Mouse (Mus musculus) heart, adult 2 months (tissue): Measurements from ENCODE around the gene Limd2. TPM values are rescaled to one million over a fixed set of nuclear protein-coding genes. Genes with fewer than 3 reads are reported as not detected.

Experiments
- DNase-seq, 2 experiments: peaks; one replicate each; pipeline ENCODE4 v3.0.0; 2021
- H3K27ac ChIP-seq: fragments of 200-600 bp; 2 replicates; pipeline ENCODE4 v1.8.1; 2022
- H3K27me3 ChIP-seq: fragments of 200-500 bp; 2 replicates; pipeline ENCODE4 v1.6.1; 2012; ENCODE audit warnings: mild to moderate bottlenecking, low read length, inconsistent platforms, mixed read lengths; ENCODE audit not compliant: control insufficient read depth, insufficient read depth
- H3K36me3 ChIP-seq: fragments of 200-500 bp; 2 replicates; pipeline ENCODE4 v1.6.1; 2012; ENCODE audit warnings: low read length, inconsistent platforms; ENCODE audit not compliant: control insufficient read depth, insufficient read depth
- H3K4me1 ChIP-seq: fragments of 200-500 bp; 2 replicates; pipeline ENCODE4 v1.6.1; 2011; ENCODE audit warnings: low read length; ENCODE audit not compliant: control insufficient read depth, insufficient read depth
- H3K4me3 ChIP-seq: fragments of 200-600 bp; 2 replicates; pipeline ENCODE4 v1.8.1; 2022
- H3K79me2 ChIP-seq: fragments of 200-500 bp; replicated peaks from 2 replicates; pipeline ENCODE4 v1.6.1; 2012; ENCODE audit warnings: mild to moderate bottlenecking, inconsistent platforms, low read length, moderate library complexity, mixed read lengths; ENCODE audit not compliant: control insufficient read depth, insufficient read depth
- H3K9ac ChIP-seq: fragments of 200-500 bp; 2 replicates; pipeline ENCODE4 v1.6.1; 2012; ENCODE audit warnings: low read depth, mild to moderate bottlenecking, control low read depth, inconsistent platforms, low read length, mixed read lengths
- CTCF ChIP-seq: fragments of 200-600 bp; IDR thresholded peaks from 2 replicates; pipeline ENCODE4 v1.8.1; 2022; ENCODE audit warnings: antibody characterized with exemption, mild to moderate bottlenecking, moderate library complexity
- EP300 ChIP-seq: fragments of 200-500 bp; IDR thresholded peaks from 2 replicates; pipeline ENCODE4 v1.6.1; 2011; ENCODE audit warnings: low read depth, low read length, control low read depth; ENCODE audit not compliant: insufficient read depth
- POLR2A ChIP-seq: fragments of 200-500 bp; IDR thresholded peaks from 2 replicates; pipeline ENCODE4 v1.6.1; 2011; ENCODE audit warnings: mild to moderate bottlenecking, low read depth, low read length, control low read depth; ENCODE audit not compliant: insufficient read depth
- WGBS: fragments of 180-500 bp; shearing (Covaris S2); methylation state at CpG from one replicate; pipeline ENCODE4 v1.1.7; 2018; 5-methylcytosine and 5-hydroxymethylcytosine counted together
- intact Hi-C: fragments of 180-260 bp; cut with DNase I; formaldehyde crosslinking; loops from one replicate; pipeline ENCODE4 v1.15.1; 2025
- polyA plus RNA-seq: library from polyadenylated mRNA; depleted of rRNA; stranded (reverse); fragments of >200 nt; gene quantifications from 2 replicates; pipeline ENCODE4 v1.2.3, GENCODE M21; 2012
- total RNA-seq, 2 experiments: library from RNA; stranded (reverse); gene quantifications; 2 replicates each; pipeline ENCODE4 v1.2.3; 2021

Gene Limd2
- total and polyA plus RNA-seq, 3 experiments: 3.6 to 11.5 (median 4.7) TPM

DNA sequence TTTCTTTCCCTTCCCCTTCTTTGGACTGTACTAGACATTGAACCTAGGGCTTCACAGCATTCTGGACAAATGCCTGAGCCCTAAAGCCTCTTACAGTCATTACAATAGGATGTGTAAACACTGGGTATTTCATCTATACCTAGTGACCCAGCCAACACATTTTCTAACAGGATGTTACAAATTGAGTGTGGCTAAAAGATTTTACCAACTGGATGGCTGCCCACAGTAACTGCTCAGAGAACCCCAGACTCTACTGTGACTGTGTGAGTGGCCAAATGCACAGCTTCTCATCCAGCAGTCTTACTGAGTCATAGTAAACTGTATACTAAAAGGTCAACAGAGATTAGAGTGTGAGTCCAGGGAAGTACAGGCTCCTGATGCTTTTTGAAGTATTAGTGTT is 34.7 kb upstream of the Limd2 start:
- Histone ChIP-seq H3K9ac (no peak overlapping the region), H3K79me2 (0 out of 2 replicates have a peak, but pooled peaks cover 2% of the 10 kb centered on the region), H3K27me3 (no peaks in the 10 kb centered on the region), H3K36me3 (peaks cover 3% of the 10 kb centered on the region; the same call in 1 of the 2 replicates), H3K27ac (no peak overlapping the region), H3K4me1 (peaks cover 4% of the 10 kb centered on the region; the same call in 1 of the 2 replicates), H3K4me3 (no peak overlapping the region)
- intact Hi-C loops: loop anchor here (10.0 kb wide), 1 partner anchor 111 kb away; the partner anchor contains the start of gene Map3k3
- no peak for DNase-seq
- TF ChIP-seq POLR2A (no peak), EP300 (no peak), CTCF (no peak)

DNA sequence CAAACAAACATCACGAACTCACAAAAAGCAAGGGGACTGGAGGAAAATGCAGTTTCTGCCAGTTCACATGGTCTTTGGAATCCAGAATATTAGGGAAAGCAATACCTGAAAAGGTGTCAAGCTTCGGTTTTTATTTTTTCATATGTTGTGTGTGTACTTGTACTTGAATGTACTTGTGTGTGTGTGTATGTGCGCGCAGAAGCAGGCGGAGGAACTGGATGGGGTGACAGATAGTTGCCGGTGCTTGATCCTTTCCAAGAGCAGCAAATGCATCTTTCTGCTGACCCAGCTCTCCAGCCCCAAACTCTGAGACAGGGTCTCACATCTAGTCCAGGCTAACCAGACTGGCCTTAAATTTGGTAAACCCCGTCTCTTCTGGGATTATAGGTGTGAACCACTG is 34.2 kb upstream of the Limd2 start:
- WGBS: 95% methylated on average over 7 of the region's 7 CpGs
- no peak overlapping the region for H3K9ac ChIP-seq
- H3K4me3 ChIP-seq: no peak overlapping the region
- no peak for TF ChIP-seq CTCF
- TF ChIP-seq POLR2A: no peak
- TF ChIP-seq EP300: no peak
- 0 out of 2 replicates have a peak, but pooled peaks cover 2% of the 10 kb centered on the region for H3K79me2 ChIP-seq
- peaks cover 3% of the 10 kb centered on the region; the same call in 1 of the 2 replicates for H3K36me3 ChIP-seq
- intact Hi-C loops: loop anchor here (10.0 kb wide), 1 partner anchor 110 kb away; the partner anchor contains the start of gene Map3k3
- H3K4me1 ChIP-seq: peaks cover 4% of the 10 kb centered on the region; the same call in 1 of the 2 replicates
- no peak overlapping the region; the same call in 1 of the 2 replicates for H3K27ac ChIP-seq
- DNase-seq: no peak
- no peaks in the 10 kb centered on the region for H3K27me3 ChIP-seq

DNA sequence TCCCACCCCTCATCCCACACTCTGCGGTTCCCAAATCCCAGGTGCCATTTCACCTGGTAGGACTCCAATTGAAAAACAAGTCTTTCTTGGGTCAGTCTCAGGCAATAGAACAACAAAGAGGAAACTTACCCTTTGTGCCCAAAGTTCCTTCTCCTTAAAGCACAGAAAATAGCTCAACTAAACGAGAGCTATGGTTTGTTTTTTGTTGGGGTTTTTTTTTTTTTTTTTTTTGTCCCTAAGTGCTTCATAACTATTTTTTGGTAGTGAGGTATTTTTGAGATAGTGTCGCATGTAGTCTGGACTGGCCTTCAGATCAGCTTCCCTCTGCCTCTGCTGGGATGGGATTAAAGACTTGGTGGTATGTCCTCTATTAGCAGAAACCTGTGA is 33.5 kb upstream of the Limd2 start:
- Histone ChIP-seq H3K4me3 (peak overlapping the region; percentile 66), H3K79me2 (0 out of 2 replicates have a peak, but pooled peaks cover 2% of the 10 kb centered on the region), H3K27ac (peak overlapping the region; percentile 93), H3K27me3 (no peaks in the 10 kb centered on the region), H3K36me3 (peaks cover 3% of the 10 kb centered on the region; the same call in 1 of the 2 replicates), H3K9ac (peak overlapping the region; percentile 48), H3K4me1 (peaks cover 4% of the 10 kb centered on the region; the same call in 1 of the 2 replicates)
- 24% methylated on average over 3 of the region's 3 CpGs for WGBS
- no peak for TF ChIP-seq CTCF
- TF ChIP-seq EP300: no peak
- TF ChIP-seq POLR2A: no peak
- no peak for DNase-seq
- intact Hi-C loops: loop anchor here (10.0 kb wide), 1 partner anchor 109 kb away; the partner anchor contains the start of gene Map3k3

DNA sequence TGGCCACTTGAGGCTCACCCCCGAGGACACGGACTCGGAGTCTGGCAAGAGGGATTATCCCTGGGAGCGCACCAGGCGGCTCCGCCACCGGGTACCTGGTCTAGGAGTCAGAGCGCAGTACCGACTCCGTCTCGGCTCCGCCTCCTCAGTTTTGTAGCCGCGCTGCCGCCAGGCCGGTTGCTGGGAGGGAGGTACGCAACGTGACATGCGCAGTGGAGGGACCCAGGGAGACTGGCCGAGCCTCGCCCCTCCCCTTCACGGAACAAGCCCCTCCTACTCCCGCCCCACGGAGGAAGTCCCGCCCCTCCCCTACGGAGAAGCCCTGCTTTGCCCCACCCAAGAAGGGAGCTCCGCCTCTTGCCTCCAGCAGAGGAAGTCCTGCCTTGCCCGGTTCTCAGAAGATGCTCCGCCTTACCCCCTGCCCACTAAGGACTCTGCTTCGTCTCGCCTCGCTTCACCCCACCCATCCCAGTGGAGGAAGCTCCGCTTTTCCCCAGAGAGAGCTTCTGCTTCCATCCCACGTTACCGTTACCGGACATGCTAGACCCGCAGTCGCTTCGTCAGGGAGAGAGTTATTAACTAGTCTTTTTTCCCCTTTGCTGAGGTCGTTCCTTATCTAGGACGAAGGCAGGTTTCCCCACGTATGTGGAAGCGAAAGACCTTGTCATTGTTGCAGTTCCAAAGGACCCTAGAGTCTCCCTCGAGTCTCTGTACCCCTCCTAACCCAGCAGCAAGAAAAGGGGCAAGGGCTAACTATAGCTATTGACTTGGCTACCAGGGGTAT is 32.9 kb upstream of the Limd2 start:
- peak; percentile 40 for TF ChIP-seq CTCF
- TF ChIP-seq EP300: 0 out of 2 replicates have a peak, but pooled peaks have one; percentile 66
- TF ChIP-seq POLR2A: peak; percentile 96
- no peaks in the 10 kb centered on the region for H3K27me3 ChIP-seq
- H3K4me3 ChIP-seq: peak overlapping the region; percentile 72
- intact Hi-C loops: loop anchor here (1.0 to 10.0 kb wide), 3 partner anchors 23 to 109 kb away; partner anchors contain the start of genes Ccdc47, Ddx42, Gm10840 and Limd2
- H3K79me2 ChIP-seq: 0 out of 2 replicates have a peak, but pooled peaks cover 2% of the 10 kb centered on the region
- H3K27ac ChIP-seq: peak overlapping the region; percentile 93
- peak; percentile 95 to 97 for DNase-seq
- WGBS: under 1% methylated on average over 44 of the region's 44 CpGs
- peaks cover 3% of the 10 kb centered on the region; the same call in 1 of the 2 replicates for H3K36me3 ChIP-seq
- peak overlapping the region; percentile 84 for H3K9ac ChIP-seq
- peaks cover 4% of the 10 kb centered on the region; the same call in 1 of the 2 replicates for H3K4me1 ChIP-seq

DNA sequence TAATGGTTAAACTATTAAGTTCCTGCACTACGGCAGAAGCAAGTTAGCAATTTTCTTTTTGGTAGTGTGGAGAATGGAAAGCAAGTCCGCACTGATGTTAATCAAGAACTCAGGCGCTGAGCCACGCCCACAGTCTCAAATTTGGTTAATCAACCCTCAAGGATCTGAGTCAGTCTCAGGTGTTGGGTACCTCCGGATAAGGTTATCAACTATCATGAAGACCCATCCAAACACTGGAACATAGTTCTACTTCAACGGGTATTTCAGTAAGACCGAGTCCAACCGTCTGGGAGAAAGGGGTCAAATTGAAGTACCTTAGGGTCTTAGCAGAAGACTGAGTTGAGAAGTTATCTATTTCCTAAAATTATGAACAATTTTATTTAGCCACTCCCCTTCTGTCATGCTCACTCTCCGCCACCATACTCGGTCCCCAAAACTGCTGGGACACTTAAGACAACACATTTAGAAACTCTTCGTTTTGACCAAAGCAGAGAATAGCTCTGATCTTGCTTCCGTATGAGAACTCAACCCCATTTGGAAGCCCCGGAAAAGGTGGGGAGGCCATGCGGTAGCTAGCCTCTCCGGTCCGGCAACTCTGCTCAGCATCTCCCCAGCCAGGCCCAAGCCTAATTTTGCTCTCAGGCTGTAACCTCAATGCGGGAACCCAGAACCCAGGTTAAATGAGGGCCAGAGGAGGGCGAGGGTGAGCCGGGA is 32.2 kb upstream of the Limd2 start:
- WGBS: 7% methylated on average over 19 of the region's 19 CpGs
- peaks cover 4% of the 10 kb centered on the region; the same call in 1 of the 2 replicates for H3K4me1 ChIP-seq
- H3K4me3 ChIP-seq: peak overlapping the region; percentile 72
- peak overlapping the region; percentile 84 for H3K9ac ChIP-seq
- no peaks in the 10 kb centered on the region for H3K27me3 ChIP-seq
- peaks cover 3% of the 10 kb centered on the region; the same call in 1 of the 2 replicates for H3K36me3 ChIP-seq
- TF ChIP-seq EP300 (0 out of 2 replicates have a peak, but pooled peaks have one; percentile 21), CTCF (no peak)
- DNase-seq: no peak
- intact Hi-C loops: loop anchor here (1.0 to 10.0 kb wide), 3 partner anchors 23 to 108 kb away; partner anchors contain the start of genes Ccdc47, Ddx42, Gm10840 and Limd2
- no peaks in the 10 kb centered on the region for H3K79me2 ChIP-seq
- H3K27ac ChIP-seq: peak overlapping the region; percentile 86
